Mouse (Mus musculus) common myeloid progenitor, adult 5-6 weeks (primary cell): ENCODE results near the gene Sgcg. TPM values are rescaled to one million over a fixed set of nuclear protein-coding genes. Genes with fewer than 3 reads are reported as not detected.

Experiments
- ATAC-seq: replicated peaks from 2 replicates; pipeline ENCODE4 v1.8.0; 2016; ENCODE audit warnings: low read depth, mild to moderate bottlenecking, moderate TSS enrichment, inconsistent platforms; ENCODE audit not compliant: poor library complexity, severe bottlenecking
- total RNA-seq: library from RNA; stranded (forward); fragments of 200-1000, 187-1606 nt; gene quantifications from 2 replicates; pipeline ENCODE4 v1.2.3, GENCODE M21; 2017

The Sgcg gene
- total RNA-seq, result 0.14 TPM in 1 of 2 replicates, not detected in the other

DNA sequence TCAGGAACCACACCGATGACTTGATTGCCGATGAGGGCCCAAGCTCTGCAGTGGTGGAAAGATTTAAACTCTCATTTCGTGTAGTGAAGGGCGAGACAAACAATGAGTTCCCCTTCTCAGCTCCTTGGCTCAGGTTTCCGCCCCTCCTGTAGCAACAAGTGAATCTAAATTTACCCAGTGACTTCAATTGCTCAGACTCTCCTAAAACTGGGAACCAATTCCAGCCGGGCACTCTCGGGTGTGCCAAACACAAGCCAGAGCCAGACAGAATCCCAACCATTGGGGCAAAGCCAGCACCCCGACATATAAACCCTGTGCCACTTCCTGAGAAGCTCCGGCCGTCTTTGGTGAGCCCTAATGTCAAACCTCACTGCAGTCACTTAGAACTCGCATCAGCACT lies at the start of gene Sgcg:
Gene Sgcg (minus strand): TSS at position 139 of the 400 bp plus-strand sequence.
- ATAC-seq, result no peak

DNA sequence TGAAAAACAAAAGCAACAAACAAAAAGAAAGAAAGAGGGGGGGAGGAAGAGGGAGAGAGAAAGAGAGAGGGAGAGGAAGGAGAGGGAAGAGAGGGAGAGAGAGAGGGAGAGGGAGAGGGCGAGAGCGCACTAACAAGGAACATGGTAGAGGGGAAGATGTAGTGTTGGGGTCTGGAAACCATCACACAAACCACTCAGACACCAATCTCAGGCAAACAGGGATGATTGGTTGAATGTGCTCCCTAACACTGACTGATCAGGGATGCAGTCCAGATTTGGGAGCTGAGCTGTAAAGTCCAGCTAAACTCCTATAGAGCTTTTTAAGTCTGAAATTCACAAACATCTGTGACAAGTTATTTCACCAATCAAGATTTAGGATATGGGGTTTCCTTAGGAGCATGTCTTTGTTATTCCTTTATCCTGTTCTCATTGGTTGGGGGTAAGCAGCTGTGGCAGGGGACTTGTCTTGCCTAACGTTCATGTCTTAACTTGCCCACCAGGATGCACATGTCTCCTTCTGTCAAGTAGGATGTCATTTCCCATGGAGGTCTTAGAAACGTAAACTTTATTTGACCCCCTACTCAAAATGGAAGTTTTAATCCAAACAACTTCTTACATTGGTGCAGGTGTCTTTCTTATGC lies 45.8 kb upstream of the Sgcg start:
- ATAC-seq, result no peak

DNA sequence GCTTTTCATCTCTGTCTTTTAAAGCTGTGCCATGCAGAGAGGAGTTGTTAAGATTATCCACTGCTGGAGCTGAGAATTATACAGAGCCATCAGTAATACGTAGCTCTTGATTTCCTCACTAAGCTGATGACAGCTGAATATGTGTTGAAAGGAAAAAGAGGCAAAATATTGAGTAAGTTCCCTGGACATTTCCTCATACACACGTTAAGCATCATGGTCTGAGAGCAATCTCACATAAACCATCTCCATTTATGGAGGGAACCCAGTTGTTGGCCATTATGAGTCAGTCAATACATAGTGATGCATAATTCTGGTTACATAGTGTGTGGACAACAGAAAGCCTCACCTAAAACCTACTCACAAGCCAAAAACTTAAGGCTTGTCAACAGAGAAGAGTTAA lies 44.1 kb upstream of the Sgcg start:
- ATAC-seq, result no peak

DNA sequence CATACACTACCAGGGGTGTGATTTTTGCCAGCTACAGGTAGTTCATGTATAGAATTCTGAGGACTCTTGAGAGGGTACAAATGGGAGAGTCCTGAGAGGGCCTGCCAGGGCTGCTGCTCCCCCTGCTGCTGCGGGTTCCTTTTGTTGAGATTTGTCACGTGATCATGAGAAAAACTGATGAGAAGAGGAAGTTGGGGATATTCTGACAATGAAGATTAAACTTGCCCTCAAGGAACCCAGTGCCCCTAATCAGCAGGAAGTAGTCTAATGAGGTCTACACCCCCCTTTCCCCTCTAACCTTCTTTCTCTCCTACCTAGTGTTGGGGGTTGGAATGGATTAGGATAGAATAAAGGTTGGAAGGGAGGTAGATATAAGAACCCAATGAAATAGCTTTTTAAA lies 43.0 kb upstream of the Sgcg start:
- ATAC-seq, result peak; percentile 69

DNA sequence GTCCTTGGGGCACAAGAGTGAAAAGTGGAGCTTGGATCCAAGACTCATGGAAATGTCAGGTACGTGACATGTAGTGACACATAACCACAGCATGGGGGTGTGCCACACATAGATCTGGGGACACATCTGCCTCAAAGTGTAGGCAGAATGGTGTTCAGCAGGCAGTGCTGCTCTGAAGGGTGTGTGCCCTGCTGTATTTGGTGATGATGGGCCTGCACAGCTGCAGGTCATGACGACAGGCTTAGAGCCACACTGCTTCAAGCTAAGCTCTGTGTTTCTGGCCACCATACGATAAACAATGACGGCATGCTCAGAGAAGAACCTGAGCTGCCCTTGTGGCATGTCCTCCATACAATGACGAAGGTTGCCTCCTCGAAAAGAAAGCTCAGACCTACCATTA lies 41.5 kb upstream of the Sgcg start:
- no peak for ATAC-seq

DNA sequence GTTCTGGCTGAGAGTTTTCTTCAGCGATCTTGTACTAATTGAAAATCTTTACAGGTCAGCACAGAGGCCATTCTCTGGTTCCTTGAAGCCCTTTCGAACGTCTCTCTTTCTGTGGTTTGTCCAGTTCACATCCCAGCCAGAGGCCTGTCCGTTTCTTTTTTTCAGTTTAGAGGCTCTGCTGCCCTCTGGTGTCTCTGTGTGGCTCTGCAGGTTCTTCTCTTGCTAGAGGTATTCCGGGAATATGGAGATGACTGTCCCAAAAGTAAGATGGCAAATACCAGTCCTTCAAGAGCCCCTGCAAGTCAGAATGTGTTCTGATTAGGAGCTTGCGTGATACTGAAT lies 36.4 kb upstream of the Sgcg start:
- peak; percentile 71 for ATAC-seq

DNA sequence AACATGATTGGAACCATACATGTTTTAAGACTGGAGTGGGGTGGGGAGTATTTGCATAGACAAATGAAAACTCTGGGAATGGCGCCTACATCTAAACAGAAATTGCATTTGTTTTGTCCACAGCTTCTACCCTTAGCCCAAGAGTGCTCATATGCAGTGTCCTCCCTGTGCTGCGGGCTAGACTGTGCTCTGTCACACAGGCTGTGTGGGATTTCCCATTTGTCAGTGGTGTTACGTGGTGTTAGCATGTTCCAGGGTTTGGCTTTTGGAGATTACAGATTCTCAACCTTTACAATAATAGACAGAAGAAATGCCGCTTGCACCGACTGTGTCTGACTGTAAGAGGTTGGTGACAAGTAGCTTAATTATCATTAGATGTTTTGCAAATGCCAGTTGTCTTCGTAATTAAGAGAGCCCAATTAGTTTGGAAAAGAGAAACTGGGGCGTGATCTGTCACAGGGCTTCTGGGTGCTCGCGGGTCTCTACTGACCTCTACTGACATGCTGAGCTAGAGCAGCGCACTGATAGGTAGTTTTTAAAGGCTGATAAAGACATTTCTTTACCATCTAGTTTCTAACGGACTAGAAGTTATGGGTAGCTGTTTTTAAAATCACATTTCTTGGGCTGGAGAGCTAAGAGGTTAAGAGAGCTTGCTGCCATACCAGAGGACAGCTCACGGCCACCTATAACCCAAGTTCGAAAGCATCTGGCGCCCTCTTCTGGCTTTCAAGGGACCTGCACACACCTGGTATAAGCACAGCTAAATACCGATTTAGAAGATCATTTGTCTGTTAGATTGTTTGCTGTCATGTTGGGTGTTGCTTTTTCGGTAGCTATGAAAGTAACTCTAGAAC lies 35.8 kb upstream of the Sgcg start:
- ATAC-seq, result peak; percentile 89

DNA sequence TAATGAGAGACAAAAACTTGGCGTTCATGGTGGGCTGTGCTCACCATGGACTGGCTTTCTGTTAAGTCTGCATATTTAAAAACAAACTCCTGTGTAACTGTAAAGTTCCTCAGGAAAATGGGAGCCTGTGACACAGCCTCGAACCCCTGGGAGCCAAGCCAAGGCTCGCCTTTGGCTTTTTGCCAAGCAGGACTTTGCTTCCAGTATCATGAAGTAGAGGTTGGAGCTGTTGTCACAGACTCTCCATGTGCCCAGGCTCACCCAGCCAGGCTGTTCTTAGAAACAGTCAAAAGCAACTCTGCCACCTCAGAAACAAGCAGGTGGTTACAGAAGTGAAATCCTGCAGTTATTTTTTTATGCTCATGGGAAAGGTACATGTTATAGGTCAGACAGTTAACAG lies 32.4 kb upstream of the Sgcg start:
- no peak for ATAC-seq

DNA sequence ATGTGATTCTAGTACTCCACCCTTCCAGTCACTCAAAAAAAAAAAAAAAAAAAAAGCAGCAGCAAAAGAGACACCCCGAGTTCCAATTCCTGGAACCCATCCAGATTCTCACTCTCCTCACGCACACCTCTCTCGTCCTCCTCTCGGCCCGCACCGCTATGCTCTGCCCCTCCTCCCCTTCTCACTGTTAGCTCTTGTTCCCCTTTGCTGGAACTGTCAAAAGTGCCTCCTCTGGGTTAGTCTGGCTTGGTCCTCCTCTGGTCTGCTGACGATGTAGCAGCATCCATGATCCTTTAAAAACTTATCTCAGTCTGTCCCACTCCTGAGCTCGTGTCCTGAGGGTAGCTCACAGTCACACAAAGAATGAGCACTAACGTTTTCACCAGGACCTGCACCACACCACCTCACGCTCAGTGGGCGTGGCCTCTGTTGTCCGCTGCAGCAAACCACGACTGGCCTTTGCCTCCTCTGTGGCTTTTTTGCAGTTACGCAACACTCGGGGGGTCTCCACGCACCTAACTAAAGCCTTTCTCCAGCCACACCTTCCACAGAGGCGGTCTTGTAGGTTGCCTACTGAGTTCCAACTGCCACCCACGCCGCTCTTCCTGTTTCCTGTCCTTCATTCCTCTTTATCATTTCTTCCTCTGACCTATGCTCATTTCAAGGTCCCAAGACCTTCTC lies 30.5 kb upstream of the Sgcg start:
- ATAC-seq, result peak; percentile 88

DNA sequence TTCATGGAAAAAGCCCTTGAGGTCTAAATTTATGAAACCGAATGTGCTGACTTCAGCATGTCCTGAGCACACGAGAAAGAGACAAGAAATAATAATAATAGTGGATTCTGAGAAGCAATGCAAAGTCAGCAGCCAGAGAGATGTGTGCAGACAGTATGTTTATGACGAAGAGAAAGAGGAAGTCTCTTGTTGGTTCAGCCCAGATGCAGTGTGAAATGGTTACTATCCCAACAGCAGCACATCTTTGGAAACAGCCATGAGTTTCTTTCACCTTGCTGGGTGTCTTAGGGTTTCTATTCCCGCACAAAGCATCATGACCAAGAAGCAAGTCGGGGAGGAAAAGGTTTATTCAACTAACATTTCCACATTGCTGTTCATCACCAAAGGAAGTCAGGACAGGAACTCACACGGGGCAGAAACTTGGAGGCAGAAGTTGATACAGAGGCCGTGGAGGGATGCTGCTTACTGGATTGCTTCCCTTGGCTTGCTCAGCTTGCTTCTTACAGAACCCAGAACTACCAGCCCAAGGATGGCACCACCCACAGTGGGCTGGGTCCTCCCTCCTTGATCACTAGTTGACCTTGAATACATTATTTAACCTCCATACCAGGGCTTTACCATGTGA lies 20.5 kb upstream of the Sgcg start:
- no peak for ATAC-seq

DNA sequence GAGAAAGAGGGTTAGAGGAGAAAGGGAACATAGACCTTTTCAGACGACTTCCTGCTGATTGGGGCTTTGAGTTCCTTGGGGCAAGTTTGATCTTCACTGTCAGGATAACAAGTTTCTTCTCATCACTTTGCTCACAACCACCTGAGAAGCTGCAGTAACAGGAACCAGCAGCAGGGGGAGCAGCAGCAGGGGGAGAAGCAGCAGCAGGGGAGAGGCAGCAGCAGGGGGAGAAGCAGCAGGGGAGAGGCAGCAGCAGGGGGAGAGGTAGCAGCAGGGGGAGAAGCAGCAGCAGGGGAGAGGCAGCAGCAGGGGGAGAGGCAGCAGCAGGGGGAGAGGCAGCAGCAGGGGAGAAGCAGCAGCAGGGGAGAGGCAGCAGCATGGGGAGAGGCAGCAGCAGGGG lies 19.0 kb upstream of the Sgcg start:
- 0 out of 2 replicates have a peak, but pooled peaks have one; percentile 36 for ATAC-seq

DNA sequence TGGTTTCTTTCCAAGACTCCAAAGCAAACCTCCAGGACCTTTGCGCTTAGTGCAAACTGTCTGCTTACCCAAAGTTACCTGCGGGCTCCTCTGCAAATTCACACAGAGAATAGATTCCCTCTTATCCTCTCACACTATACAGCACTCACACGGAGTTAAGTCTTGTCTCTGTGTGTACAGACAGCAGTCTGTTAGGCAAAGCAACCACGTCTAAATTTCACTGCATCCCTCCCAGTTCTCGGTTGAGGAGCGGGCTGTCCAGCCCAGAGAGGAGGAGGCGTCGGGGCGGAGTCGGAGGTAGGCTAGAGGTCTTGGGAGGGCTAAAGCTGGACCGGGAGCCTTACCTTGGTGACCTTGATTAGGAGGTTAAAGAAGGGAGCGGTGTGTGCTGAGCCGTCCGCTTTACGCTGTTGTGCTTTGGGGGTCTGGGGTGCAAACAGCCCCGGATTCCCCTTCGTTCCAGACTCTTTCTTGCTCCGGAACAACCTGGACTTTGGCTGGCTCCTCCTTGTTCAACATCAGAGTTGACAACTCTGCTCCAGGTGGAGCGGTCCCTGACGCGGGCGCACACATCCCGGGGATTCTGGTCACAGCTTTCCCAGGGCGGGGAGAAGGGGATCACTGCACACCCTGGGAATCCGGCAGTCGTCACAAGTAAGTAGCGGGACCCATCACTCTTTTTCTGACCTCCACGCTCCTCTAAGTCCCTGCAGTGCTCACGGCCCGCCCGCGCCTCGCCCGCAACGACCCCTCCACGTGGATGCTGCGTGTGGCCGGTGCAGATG lies 16.3 kb upstream of the Sgcg start:
- ATAC-seq, result 0 out of 2 replicates have a peak, but pooled peaks have one; percentile 19

DNA sequence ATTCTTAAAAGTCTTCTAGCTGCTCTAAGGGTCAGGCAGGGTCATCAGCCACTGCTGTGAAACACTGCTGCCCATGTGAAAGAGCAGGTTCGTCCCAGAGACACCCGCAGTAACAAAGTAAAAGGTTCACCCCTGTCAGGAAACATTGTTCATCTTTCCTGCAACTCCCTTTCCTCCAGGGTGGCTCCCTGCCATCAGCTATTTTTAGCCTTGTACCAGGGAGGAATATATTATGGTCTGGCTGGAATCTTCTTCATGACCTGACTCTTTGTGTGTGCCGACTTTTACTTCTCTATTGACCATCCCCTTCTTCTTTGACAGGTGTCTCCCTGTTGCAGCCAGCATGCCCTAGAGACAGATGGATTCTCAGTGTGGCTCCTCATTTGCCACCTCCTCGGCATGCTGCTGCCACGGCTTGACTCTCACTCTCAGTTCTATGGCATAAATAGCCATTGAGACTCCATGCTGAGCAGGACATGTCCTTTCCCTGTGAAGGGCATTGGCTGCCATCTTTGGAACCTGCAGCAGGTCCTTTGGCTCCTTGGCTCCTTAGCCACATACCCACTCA lies 9.7 kb upstream of the Sgcg start:
- ATAC-seq, result no peak

DNA sequence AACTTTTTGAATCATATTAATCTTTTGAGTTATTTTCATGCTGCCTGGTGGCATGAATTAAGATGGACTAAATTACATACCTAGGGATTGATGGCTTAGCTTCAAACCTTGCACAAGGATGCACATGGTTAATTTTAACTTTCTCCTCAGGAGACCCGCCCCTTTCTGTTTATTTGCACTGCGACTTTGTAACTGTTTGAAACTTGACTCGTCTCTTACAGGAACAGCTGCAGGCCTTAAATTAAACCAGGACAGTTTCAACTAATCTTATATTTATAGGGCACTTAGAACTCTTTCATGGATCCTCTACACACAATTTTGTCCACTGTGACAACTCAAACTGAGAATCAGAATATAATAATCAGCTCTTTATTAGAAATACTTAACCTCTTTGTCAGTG lies 794 bp upstream of the Sgcg start:
- ATAC-seq, result no peak

DNA sequence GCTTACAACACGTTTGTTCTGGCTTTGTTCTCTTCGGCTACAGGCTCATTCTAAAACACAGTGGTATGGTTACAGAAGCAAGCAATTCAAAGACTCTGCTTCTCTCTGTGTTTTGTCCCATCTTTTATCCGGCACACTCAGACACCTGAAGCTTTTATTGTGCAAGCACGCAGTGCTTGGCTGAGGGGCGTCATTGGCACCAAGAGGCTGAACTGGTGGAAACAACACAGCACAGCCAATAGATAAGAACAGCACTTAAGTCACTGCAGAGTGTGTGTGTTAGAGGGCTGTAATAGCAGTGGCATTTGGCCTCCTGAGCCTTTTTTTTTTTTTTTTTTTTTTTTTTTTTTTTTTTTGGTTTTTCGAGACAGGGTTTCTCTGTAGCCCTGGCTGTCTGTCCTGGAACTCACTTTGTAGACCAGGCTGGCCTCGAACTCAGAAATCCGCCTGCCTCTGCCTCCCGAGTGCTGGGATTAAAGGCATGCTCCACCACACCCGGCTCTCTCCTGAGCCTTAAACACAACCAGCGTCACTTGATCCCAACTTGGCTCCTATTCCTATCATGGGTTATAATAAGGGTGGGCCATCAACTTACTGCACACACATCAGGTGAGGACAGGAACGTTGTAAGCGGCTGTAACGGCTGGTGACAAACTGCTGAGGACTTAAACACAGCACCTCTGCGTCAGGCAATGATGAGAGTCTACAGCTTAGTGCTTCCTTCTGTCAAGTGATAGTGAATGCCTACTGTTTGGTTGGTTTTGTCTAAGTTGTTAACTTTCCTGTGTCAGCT lies 5.5 kb downstream of the Sgcg start:
- ATAC-seq, result no peak

DNA sequence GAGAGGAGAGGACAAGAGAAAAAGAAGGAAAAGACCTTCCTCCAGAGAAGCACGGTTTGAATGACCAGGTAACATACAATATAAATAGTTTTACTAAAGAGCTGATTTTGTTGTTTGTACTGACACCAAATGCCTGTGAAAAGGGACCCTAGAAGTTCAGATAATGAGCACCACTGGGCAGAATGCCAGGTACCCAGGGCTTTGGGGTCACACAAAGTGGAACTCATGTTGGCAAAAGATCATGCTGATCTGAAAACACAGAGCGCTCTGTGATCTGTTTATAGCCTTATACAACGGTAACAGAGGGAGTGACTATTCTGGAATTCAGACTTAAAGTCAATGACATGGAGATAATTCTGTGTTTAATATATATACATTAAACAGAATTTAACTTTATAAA lies 11.8 kb downstream of the Sgcg start:
- no peak for ATAC-seq

DNA sequence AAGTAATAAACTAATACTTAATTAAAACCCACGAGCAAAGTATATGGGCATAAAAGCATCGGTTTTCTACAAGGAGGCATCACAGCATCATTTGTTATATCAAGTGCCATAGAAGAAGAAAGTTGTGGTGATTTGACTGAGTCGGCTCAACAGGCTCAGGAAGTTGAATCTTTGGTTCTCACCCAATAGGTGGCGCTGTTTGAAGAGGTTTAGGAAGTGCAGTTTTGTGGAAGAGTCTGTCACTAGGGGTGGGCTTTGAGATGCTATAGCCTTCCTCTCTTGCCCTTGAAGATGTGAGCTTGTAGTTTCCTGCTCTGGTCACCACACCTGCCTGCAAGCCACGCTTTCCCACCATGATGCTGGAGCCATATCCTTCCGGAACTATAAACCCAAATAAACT lies 15.7 kb downstream of the Sgcg start:
- ATAC-seq, result peak; percentile 76

DNA sequence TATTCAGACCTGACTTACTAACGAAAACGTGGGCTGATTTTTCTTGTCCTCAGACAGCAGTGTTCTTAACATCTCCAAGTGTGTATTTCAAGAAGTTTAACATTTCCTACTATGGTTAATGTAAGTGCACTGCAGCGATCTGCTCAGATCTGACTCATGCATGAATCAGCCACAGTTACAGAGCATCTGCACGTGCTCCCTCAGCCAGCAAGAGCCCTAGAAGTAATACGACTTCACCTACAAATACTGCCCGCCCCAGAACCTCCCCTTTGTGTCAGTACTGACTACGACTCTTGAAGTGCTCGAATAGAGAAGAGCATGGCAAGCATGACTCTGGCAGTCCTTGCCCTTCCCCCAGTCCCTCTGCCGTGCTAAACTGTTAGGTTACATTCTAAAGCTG lies 19.5 kb downstream of the Sgcg start:
- ATAC-seq, result no peak

DNA sequence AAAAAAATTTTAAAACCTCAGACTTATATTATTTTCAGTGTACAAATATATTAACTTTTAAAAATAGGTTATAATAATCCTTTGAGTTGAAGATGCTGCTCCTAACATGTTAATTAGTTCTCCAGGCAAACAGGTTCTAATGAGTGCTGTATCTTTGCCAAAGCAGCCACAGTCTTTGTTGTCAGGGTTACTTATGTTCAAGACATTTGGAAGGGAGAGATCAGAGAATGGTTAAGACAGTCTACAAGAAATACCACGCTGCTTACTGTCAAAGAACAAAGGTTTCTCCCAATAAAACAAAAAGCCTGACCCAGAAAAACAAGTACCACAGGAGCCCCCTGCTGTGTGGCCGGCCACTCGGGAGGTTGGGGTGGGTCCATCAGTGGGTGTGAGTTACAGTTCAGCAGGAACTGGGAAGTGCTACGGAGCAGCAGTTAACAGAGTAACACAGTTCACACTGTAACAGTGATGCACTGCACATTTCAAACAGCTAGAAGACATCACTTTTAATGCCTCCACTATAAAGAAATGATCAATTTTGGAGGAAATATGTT lies 21.1 kb downstream of the Sgcg start:
- ATAC-seq, result no peak
